Mouse (Mus musculus) bone marrow macrophage, adult 2 months (primary cell): ENCODE data around the gene Susd1.

Experiments
- CTCF ChIP-seq: IDR thresholded peaks from 2 replicates; pipeline ENCODE4 v1.5.1; 2012; ENCODE audit warnings: low read depth, mild to moderate bottlenecking, low read length, moderate library complexity
- POLR2A ChIP-seq: IDR thresholded peaks from 2 replicates; pipeline ENCODE4 v1.6.1; 2012; ENCODE audit warnings: mild to moderate bottlenecking, low read depth, low read length, borderline replicate concordance

- TF ChIP-seq CTCF, result no peak
- TF ChIP-seq POLR2A, result no peak
These were observed 9.3 kb downstream of the Susd1 start for GRCm38 (mm10) chr4:59429128-59429527.
